Mouse (Mus musculus): ENCODE measurements around the gene Dab2ip.

Dab2ip gene

DNA sequence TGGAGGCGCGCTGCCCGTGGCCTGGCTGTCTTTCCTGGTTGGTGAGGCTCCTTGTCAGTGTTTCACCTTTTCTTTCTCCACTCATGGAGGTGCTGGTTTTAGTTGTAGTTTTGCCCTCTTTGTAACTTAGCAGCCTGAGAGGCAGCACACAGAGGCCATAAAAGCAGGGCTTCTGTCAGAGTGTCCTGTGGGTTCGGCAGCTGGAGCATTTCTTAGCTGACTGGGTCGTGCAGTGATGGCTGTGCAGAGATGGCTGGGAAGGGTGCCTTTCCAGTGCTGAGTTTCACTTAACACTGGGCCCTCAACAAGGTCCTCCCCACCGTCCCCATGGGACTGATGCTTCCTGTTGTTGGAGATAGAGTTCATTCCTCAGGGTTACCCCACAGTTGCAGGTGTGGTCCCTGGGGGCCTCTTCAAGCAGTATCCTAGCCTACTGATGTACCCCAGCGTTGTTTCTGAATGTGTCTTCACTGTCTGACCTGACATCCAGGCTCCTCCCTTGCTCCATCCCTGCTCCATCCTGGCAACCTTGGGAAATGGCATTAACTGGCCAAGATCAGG, 179.5 kb downstream of the Dab2ip start:
- no peak for DNase-seq (ENCODE audit: inconsistent age in 2 of 2, low spot score in 1 of 2)

DNA sequence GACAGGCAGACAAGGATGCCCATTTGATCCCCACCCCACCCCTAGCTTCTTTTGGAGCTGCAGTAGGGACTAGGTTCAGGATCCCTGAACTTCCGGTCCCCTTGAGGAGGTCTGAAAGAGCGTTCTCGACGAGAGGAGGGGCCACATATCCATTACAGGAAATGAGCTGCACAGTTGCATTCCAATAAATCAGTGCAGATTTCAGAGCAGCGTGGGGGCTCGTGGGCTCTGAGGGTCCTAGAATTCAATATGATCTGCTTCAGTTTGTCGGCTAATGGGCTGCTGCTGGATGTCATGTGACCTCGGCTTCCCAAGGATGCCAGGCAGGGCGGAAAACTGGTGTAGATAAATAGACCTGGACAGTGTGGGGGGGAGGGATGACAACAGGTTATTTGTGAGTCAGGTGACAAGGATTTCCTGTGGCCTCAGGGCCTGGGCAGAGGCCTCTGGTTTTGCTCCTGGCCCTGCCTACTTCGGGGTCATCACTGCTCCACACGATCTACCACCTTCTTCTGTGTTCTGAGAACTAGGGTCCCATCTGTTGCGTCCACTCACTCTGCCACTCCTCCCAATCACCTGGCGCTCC, 181.7 kb downstream of the Dab2ip start:
- no peak for DNase-seq (ENCODE audit: inconsistent age in 2 of 2, low spot score in 1 of 2)

DNA sequence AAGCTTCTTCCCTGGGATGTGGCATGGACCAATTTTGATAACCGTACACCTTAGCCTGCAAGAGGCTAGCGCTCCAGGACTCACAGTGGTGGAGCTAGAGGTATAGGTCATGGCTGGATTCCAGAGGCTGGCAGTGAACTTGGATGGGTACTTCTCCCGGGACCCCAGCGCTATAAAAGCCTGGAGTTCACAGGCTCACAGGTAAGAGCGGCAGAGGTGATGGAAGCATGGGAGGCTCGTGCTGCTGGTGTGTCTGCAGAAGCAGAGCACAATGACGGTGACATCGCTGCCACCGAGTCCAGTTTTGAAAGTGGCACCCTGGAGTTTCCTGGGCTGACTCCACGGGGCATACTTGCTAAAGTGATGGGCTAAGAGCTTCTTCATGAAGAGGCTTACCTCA, 187.8 kb downstream of the Dab2ip start:
- DNase-seq (ENCODE audit: inconsistent age in 2 of 2, low spot score in 1 of 2): no peak

DNA sequence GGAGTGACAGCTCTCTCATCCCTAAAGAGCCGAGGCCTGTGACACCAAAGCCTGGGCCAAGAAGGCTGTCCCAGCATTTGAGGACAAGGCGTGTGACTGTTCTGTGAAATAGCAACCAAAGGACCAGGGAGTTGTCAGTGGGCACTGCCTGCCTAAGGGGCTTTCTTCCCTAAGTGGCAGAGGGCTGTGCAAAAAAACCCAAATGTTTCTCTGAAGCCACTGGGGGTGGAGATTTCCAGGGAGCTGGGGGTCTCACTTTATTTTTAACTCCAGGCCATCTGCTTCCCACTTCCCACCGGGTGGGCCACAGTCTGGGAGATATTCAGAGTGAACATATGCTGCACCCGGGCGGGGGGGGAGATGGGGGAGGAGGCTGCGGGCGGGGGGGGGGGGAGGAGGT, 188.6 kb downstream of the Dab2ip start:
- no peak for DNase-seq (ENCODE audit: inconsistent age in 2 of 2, low spot score in 1 of 2)

DNA sequence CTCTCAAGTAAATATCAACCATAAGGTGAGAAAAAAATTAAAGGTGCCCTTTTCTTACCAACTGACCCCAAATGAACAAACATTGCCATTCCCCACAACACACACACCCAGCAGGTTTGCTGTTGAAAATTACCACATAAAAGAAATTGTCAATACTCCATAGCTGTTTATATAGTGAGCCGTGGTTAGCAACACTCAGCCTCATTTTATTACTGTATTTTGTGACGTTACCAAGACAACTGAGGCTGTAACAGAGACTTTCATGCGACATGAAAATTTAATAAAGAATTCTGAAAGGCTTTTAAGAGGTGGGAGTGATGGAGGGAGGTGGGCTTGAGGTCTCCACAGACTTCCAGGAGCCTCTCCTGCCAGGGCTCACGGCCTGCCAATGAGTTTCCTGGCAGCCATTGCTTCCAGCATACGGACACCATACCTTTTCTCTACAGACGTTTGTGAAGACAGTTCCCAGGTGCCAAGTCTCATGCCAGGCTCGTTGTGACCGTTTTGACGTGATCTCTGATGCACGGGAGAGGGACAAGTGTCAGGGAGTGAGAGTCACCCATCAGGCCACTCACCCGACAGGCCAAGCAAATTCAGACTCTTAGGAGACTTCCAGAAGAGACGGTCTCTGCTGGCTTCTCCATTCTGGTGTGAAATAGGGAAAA, 189.4 kb downstream of the Dab2ip start:
- DNase-seq (ENCODE audit: inconsistent age in 2 of 2, low spot score in 1 of 2): no peak

DNA sequence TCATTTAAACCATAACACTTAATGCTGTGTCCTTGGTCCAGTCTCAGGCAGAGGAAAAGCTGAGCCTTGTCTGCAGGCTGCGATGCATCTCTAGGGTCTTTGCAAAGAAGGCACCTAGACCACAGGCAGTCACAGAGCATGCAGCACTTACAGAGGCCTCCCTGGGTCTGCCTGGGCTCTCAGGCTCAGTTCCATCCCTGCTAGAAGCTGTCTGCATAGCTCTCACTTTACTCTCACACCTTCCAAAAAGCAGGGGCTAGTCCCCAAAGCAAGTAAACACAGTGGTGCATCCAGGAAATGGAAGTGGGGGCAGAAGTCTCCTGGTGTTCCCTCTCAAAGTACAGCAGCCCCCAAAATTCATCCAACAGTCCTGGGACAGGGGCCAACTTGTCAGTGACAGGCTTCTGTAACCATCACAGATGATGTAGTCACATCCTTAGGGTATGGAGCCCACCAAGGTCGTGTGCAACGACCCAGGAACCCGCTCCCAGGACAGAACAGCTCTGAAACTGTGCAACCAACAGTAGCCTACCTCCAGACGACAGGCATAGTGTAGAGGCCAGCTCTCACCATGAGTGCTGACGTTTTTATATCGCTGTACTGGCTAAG, 192.6 kb downstream of the Dab2ip start:
- DNase-seq (ENCODE audit: inconsistent age in 2 of 2, low spot score in 1 of 2): no peak

DNA sequence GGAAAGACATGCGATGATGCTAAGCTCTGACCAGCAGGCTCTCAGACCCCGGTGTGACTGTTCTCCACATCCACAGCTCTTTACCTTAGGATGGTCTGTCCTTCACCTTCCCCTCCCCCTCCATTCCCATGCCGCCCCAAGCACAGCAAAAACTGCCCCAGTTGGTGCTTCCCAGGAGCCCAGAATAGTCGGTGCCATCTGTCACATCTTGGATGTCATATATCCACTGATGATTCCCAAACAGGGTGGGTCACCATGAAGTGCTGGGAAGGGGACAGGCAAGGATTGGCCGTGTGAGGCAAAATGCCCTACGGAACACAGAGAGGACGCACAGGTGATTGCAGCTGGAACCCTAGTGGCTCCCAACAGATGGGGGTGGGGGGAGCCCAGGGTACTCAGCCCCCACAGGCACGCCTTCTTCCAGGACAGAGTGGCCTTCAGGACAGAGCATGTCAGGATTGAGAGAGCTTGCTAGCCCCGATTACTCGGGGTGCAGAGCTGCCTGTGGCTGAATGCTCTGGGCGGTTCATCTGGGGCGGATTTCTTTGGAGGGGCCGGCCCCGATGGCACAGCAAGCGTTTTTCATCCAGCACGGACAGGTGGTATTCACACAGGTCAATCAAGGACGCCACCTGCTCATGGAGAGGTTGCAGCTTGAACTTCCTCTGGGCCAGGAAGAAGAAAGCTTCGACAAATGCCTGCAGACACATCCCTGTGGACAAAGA, 193.9 kb downstream of the Dab2ip start:
- no peak for DNase-seq (ENCODE audit: inconsistent age in 2 of 2, low spot score in 1 of 2)

DNA sequence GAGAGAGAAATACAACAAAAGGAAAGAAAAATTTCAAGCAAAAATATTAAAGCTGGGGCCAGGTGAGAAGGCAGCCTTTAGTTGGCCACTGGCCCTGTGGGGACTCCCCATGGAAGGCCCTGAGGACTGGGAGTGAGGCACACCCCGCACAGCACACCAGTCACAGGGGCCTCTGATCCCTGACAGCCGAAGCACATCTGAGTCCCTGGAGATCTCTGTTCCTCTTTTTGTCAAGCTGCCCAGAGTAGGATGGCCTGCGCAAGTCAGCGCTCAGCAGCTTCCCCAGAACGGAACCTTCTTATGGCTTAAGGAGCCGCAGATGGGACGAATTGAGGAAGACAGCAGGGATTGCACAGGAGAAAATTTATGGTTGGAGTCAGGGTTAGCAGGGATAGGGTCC, 198.4 kb downstream of the Dab2ip start:
- DNase-seq (ENCODE audit: inconsistent age in 2 of 2, low spot score in 1 of 2): no peak

DNA sequence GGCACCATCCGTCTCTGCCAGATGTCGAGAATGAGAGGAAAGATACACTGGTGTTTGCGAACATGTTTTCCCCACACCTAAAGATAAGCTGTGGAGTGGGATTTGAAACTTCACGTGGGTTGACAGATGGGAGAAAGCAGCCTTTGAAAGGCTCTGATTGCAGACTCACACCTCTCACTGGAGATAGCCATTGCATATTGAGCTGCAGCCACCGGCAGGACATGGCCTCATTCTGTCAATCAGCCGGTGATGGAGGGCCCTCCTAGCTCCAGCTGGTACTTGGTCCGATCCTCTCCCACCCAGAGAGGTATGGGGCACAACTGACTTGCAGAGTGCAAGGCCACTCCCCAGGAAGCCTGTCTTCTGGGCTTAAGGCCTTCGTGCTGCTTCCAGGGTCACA, 202.3 kb downstream of the Dab2ip start:
- no peak for DNase-seq (ENCODE audit: inconsistent age in 2 of 2, low spot score in 1 of 2)

DNA sequence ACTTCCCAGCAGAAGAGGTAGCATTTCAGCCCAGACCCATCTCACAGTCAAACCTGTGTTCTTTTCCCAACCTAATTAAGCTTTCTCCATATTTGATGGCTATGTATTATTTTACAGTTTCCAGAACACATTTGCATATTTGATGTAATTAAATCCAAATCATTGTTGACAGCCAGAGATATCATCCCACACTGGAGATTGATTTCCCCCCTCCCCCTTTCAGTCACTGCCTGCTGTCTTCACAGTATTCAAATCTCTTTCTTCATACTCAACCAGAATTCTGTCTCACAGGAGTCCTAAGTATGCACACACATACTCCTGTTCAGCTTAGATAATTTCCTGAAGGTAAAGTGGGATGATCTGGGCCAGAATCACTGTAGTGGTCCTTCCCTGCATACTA, 202.8 kb downstream of the Dab2ip start:
- no peak for DNase-seq (ENCODE audit: inconsistent age in 2 of 2, low spot score in 1 of 2)

DNA sequence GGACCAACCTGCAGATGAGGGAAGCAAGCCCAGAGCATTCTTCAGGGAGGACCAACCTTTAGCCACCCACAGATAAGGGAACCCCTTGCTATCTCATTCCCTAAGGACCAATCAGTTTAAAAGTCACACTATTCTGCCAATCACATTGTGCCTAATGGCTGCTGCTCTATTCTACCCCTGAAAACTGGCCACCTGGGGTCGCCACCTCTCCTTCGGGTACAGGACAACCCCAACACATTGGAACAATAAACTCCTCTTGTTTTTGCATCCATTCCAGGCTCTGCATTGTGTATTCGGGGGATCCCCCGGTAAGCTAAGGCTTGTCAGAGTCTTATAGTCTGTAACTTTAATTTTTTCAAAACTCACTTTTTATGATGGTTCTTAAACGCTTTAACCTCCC, 203.4 kb downstream of the Dab2ip start:
- no peak for DNase-seq (ENCODE audit: inconsistent age in 2 of 2, low spot score in 1 of 2)

DNA sequence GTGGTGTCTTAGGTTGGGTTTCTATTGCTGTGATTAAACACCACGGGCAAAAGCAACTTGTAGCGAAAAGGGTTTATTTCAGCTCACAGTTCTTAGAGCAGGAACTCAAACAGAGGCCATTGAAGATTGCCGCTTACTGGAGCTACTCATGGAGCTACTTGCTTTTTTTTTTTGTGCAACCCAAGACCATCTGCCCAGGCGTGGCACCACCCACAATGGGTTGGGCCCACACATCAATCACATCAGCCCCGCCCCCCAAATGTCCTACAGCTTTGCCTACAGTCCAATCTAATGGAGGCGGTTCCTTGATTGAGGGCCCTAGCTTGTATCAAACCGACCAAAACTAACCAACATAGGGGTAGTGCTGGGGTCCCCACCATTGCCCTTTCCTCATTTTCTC, 205.8 kb downstream of the Dab2ip start:
- DNase-seq (ENCODE audit: inconsistent age in 2 of 2, low spot score in 1 of 2): no peak

DNA sequence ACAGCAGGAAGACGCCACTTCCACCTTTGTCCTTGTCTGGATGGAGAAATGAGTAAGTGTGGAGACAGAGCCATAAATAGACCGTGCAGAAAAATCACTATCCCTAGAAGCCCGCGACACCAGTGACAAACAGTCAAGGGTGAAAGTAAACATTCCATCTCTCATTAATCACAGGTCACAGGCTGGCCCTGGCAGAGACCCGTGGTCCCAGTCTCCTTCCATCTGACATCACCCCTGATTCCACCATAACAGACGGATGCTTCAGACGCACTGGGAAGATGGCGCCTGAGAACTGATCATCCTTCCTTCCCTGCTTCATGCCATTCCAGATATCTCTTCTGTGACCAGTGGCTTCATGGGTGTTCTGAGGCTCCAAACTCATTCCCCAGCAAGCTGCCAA, 206.3 kb downstream of the Dab2ip start:
- DNase-seq (ENCODE audit: inconsistent age in 2 of 2, low spot score in 1 of 2): no peak

DNA sequence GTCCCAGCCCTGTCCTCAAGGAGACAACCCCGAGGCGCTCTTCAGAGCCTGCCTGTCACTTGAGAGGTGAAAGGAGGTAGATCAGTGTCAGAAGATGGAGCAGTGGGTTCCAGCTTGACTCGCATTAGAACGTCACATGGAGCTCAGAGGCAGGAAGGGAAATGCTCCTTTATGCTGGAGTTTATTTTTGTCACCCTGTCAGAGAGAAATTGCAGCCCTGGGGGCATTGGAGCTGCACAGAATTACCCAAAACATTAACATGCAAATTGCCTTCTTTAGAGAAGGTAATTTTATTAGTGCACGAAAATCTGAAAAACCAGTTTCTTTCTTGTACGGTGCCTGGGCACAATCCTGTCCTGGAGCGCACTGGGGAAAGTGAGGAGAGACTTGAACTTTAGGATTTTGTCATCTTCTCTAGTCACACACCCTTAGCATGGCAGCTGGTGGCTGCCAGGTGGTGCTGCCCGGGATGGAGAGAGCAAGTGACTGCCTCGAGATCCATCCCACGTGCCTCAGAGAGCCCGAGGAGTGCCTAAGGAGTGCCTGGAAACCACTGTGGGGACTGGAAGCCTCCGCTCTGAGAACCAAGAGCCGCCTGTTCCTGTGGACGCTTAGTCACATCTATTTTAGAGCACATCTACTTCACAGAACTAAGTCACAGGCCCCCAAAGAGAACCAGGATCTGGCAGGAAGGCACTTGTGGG, 209.9 kb downstream of the Dab2ip start:
- no peak for DNase-seq (ENCODE audit: inconsistent age in 2 of 2, low spot score in 1 of 2)

DNA sequence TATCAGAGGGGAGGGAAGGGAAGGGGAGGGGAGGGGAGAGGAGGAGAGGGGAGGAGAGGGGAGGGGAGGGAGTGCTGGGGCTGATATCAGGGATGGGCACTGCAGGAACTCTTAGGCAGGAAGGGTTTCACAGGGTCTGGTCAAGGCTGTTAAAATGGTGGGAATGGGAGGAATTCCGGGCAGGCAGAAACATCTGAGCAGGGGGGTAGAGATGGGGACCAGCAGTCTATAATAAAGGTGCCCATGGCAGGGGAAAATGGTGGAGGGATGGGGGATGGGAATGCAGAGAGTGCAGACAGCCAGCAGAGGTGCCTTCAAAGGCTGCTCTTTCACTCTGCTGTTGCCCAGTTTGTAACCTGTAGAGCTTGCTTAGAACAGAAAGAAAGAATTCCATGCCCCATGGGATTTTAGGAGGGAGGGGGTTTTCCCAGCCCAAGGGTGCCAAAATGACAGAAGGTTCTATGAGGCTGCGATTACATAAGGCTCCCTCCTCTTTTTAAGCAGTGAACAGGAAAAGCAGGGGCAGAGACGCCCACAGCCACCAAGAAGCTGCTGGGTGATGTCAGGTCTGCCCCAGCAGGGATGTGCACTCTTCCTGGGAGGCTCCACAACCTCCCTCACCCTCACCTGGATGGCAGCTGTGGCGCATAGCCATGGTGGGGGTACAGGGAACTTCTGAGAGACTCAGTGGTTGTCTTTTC, 210.6 kb downstream of the Dab2ip start:
- no peak for DNase-seq (ENCODE audit: inconsistent age in 2 of 2, low spot score in 1 of 2)

DNA sequence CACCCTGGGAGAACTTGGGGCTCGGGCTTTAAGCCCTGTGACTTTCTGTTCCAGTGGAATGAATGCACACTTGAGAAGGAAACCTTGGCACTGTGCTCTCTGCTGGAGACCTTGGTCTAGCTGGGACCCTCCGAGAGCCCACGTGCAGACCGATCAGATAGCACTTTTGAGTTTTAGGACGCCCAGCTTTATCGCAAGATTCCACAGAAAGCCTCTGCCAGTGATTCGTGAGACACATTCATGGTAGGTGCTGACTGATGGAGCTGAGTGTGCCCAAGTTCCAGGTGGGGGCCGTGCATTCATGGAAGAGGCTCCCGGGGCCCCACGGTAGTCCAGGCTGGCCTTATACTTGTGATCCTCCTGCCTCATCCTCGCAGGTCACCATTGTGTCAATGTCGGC, 211.3 kb downstream of the Dab2ip start:
- no peak for DNase-seq (ENCODE audit: inconsistent age in 2 of 2, low spot score in 1 of 2)

DNA sequence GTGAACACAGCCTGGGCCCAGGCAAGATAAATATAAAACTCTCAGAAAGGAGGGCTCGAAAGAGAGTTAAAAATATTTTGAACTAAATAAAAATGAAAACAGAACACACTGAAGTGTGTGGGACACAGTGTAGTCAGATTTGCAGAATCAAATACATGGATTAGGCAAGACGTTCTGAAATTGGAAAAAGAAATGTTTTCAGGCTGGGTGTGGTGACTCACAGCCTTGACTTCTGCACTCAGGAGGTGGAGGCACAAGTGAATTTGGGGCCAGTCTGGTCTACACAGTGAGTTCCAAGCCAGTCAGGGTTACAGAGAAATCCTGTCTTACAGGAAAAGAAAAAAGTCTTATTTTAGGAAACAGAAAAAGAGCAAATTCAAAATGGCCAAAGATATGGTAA, 212.5 kb downstream of the Dab2ip start:
- DNase-seq (ENCODE audit: inconsistent age in 2 of 2, low spot score in 1 of 2): peak; percentile 22 to 64

DNA sequence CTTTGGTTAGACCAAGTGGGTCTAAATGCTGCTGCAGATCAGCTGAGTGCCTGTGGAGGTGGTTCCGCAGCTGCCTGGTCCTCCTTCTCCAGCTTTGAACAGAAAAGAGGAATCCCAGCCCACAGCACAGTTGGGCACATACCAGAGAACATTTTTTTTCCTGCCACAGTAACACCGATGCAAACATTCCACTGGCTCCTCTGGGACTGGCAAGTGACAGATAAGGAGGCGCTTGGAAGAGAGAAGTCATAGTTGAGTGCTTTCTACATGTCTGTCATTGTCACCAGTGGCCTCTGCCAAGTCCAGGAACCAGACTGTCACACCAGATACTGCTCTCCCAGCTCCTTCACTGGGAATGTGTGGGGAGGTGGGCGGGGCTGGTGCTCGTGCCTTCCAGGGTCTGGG, 217.6 kb downstream of the Dab2ip start:
- no peak for DNase-seq (ENCODE audit: inconsistent age in 2 of 2, low spot score in 1 of 2)

DNA sequence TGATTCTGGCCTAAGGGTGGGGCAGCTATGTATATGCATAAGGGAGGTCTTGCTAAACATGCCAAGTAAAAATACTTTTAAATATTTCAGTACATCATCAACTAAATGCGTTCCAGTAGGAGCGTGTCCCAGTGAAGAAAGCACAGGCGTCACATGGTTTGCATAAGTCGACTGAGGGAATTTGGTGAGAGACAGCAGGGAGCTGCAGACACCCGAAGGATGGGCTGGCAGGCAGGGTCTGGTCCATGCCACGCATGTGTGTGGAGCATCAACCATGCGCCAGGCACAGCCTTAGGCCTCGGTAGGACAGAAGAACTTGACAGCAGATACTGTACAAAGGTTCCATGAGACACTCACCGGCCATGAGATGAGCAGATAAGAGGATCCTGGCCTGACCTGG, 218.9 kb downstream of the Dab2ip start:
- no peak for DNase-seq (ENCODE audit: inconsistent age in 2 of 2, low spot score in 1 of 2)

DNA sequence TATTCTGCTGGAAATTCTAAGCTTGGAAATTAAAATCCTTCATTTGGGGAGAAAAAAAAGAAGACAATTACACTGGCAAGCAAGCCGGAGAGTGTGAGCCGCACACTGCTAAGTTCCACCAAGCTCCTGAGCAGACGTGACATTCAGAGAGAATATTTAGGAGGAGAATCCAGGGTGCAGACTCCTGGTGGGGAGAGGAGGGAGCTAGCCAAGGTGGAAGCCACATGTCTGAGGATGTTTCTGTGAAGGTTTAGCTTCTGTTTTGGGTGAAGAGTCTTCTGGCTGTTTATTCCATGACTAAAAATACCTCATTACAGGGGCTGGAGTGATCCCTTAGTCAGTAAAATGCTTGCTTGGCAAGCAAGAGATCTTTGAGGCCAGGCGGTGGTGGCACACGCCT, 221.2 kb downstream of the Dab2ip start:
- DNase-seq (ENCODE audit: inconsistent age in 2 of 2, low spot score in 1 of 2): no peak

Measured in adrenal gland, adult (tissue).